Mouse (Mus musculus) left cerebral cortex, adult 9 months (tissue): Measurements from ENCODE around the gene Rps6ka4.

Source experiments
- DNase-seq, 2 experiments: peaks; one replicate each; pipeline ENCODE4 v3.0.0; 2022; ENCODE audit warnings: low spot score in 2 of 2

Rps6ka4 gene

GRCm38 (mm10) chr19:6840475-6841291 is at the start of gene Rps6ka4:
TSS of gene Rps6ka4 (minus strand) at chr19:6840636.
- DNase-seq: peak in 1 of 2 experiments; percentile 62

DNA sequence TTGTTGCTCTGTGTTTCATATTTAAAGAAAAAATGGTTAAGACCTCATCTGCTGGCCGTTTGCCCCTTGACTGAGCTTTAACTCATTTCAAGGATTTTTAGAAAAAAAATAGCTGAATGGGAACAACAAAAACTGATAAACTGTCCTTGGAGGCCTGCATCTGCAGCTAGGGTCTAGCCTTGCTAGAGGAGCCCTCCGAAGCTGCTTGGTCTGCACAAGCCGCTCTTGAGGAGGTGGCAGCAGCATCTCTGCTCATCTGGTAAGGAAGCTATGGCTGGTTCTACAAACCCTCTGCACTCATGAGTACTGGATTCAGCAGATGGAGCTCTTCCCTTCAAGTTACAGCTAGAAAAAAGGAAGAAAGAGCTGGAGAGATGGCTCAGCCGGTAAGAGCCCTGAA is 37.5 kb upstream of the Rps6ka4 start:
- DNase-seq: no peak

GRCm38 (mm10) chr19:6876799-6877198 is 36.4 kb upstream of the Rps6ka4 start:
- no peak for DNase-seq

- DNase-seq: no peak
These were observed 35.4 kb upstream of the Rps6ka4 start for GRCm38 (mm10) chr19:6875834-6876233.

DNA sequence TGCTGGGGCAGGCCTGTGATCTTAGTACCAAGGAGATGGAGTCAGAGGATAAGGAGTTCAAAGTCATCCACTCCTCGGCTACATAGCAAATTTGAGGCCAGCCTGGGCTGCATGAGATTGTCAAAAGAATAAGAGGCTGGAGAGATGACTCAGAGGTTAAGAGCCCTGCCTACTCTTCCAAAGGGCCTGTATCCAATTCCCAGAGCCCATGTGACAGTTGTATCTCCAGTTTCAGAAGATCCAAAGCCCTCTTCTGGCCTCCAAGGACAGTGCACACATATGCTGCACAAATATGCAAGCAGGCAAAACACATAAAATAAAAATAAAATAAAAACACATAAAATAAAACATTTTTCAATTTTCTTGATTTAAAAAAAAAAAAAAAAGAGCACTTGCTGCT is 33.8 kb upstream of the Rps6ka4 start:
- no peak for DNase-seq

DNA sequence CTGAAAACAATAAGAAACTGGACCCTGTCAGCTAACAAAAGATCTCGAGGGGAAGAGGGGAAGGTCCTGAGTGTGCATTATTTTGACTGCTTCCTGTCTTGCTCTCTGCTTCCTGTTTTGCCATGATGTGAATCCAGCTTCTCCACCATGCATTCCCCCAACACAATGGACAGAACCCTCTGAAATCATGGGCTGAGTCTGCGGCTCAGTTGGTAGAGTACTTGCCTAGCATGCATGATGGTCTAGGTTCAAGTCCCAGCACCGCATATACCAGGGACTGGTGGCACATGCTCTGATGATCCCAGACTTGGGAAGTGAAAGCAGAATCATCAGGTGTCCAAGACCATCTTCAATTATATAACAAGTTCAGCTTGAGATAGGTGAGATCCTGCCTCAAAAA is 32.3 kb upstream of the Rps6ka4 start:
- DNase-seq: no peak

DNA sequence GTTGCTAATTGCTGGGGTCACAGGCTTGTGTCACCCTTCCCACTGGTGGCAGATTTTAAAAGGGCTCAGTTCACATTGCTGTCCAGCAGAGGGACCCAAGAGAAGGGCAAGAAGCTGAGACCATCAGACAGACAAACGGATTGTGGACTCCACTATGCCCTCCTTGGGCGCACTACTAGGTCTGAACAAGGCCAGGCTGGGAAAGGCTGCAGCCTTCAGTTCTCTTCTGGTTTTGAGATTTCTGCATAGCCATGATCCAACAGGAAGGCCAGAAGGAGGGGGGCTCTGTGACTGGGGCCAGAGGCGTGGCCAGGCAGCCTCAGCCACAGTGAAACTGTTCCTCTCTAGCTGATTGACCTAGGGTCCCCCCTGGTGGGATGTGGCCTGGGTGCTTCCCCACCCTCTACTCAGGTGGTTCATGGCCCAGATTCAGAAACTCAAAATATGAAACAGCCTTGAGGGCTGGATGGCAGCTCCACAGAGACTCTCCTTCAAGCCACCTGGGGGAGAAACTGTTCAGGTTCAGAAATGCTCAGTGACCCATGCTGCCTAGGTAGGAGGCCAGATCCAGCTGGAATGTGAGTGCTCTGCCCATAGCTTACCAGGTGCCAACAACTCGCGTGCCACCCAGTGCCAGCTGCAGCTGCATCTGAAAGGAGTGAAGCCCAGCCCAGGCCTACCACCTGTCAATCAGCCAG is 31.3 kb upstream of the Rps6ka4 start:
- no peak for DNase-seq

DNA sequence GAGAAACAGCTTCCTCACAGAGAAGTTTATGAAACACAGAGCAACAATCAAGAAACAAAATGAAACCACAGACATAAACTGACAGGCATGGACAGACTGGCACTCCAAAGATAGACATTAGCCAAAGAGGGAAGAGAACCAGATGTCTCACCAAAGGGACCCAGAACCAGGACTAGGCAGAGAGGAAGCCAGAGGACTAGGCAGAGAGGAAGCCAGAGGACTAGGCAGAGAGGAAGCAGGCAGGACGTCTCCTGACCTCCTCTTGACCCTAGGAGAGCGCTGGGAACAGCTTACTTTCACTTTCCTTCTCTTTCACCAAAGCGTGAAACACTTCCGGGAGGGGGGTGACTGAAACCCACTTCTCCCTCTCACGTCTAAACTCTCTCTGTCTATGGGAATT is 28.9 kb upstream of the Rps6ka4 start:
- no peak for DNase-seq

DNA sequence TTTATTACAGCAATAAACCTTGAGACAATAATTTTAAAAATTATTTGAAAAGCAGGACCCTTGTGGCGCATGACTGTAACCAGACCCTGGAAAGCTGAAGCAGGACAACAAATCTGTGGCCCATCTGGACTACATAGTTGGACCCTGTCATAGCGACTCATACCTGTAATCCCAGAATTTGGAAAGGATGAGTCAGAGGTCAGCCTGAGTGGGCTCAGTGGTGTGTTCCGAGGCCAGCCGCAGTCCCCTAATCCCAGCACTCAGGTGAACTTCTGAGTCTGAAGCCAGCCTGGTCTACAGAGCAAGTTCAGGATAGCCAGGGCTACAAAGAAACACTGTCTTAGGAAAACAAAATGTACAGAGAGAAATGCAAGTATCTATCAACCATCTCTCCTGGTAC is 21.0 kb upstream of the Rps6ka4 start:
- no peak for DNase-seq

DNA sequence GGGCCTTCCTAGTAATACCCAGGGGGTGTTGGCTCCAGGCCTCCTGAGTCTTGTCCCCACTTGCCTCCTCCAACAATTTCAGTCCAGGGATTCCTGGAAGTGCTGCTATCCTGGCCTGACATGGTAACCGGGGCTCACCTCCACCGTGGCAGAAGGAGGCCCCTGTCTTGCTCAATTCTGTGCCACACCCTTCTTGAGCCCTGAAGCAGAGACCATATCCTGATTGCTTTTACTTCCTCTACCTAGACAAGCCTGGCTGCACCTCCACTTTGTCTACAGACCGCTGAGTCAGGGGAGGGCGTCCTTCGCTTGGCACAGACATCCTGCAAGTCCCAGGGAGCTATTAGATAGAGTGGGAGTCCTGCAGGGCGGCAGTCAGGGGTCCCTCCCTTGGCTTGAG is 20.3 kb upstream of the Rps6ka4 start:
- DNase-seq: no peak

GRCm38 (mm10) chr19:6859971-6860370 is 19.5 kb upstream of the Rps6ka4 start:
- DNase-seq: no peak

GRCm38 (mm10) chr19:6859032-6859651 is 18.7 kb upstream of the Rps6ka4 start:
- DNase-seq: no peak

GRCm38 (mm10) chr19:6858031-6858430 is 17.6 kb upstream of the Rps6ka4 start, which contains the start of gene Ccdc88b:
TSS of gene Ccdc88b (minus strand) at chr19:6858211.
- DNase-seq: no peak

DNA sequence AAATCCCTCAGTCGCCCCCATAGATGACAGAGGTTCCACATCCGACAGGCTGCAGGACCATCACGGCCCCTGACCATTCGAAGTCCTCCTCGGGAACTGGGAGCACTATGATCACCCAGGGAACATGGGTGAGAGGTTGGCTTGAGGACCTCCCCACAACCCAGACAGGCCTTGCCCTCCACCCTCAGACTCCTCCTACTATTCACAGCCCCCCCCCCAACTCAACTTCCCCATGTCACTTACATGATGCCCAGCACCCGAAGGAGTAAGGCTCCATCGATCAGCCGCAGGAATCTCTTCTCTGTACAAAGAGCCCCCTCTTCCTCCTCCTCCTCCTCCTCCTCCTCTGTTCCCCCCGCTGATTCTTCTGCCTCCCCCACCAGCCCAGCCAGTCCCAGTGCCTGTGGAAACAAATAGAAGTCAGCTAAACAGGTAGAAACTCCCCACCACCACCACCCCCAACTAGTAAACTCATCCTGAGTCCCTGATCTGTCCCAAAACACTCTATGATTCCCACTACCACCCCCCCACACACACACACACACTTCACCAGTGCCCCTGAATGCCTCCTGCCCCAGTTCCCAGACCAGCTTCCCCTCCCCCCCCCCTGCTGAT is 17.1 kb upstream of the Rps6ka4 start:
- no peak for DNase-seq

GRCm38 (mm10) chr19:6857003-6857360 is 16.5 kb upstream of the Rps6ka4 start:
- no peak for DNase-seq

DNA sequence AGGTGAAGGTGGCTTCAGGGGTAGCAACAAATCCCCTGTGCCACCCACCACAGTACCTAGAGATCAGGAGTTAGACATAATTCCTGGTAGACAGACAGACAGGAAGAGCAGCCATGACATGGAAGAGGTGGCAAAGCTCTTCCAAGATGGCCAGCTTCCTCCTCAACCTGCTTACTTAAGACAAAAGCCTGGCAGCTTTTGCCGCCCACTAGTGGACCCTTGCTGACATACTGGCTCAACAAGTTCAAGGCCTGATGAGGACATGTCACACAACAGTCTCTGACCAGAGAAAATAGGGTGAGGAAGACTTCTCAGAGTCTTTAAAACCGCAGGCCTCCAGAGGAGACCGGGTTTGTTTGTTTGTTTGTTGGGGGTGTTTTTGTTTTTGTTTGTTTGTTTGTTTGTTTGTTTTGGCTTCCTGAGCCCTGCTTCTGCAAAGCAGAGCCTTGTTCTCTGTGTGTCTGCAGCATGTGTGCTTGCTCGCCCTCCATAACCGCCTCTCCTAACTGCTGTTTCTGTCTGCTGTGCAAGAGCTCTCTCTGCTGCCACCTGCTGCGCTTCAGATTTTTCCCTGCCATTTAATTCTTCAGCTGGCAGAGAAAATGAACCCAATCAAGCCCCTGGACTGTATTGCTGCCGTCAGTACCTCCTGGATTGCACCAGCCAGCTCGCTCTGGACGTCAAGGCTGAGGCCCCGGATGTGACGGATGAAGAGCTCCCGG is 16.0 kb upstream of the Rps6ka4 start:
- DNase-seq: peak in 1 of 2 experiments; percentile 71

DNA sequence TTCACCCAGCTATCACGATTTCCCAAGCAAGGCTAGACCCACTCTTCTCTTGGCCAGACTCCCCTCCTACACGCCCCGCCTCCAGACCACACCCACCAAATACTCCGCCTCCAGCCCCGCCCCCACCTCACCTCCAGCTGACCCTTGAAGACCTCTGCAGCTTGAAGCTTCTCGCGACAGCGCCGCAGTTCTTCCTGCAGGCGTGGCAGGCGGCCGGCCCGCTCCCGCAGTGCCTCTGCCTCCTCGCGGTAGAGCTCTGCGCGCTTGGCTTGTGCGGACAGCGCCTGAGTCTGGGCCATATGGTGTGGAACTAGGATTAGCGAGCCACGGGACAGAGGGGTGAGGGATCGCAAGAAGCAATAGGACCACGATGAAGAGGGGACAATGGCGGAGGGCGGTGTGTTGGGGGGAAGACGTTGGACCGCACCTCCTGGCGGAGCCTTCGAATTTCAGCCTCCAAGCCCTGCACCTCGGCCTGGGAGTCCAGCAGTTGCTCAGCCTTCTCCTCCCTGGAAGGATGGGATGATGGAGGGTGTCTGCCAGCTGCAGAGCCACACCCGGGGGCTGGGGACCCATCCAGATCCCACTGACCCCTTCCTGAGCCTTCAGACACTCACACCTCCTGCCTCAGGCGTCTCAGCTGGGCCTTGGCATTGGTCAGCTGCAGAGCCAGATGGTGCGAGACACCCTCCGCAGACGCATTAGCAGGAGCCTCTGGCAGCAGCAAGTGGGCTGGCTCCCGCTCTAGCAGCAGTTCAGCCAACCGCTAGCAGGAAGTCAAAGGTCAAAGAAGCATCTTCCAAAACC is 15.0 kb upstream of the Rps6ka4 start:
- no peak for DNase-seq

DNA sequence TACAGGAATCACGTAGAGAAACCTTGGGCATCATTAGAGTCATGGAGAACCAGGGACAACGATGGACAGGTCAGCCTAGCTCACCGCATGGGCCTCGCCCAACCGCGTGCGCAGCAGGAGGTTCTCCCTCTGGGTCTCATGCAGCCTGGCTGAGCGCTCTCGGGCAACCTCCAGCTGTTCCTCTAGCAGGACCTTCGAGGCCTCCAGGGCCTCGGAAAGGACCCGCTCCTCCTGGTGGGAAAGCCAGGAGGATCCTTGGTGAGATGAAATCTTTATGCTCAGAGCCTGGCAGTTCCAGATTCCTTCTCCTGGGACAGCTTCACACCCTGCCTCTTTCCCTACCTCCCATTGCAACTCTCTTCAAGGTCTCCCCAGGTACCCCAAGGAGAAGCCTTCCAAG is 14.2 kb upstream of the Rps6ka4 start:
- DNase-seq: no peak

GRCm38 (mm10) chr19:6853903-6854302 is 13.5 kb upstream of the Rps6ka4 start:
- DNase-seq: no peak

DNA sequence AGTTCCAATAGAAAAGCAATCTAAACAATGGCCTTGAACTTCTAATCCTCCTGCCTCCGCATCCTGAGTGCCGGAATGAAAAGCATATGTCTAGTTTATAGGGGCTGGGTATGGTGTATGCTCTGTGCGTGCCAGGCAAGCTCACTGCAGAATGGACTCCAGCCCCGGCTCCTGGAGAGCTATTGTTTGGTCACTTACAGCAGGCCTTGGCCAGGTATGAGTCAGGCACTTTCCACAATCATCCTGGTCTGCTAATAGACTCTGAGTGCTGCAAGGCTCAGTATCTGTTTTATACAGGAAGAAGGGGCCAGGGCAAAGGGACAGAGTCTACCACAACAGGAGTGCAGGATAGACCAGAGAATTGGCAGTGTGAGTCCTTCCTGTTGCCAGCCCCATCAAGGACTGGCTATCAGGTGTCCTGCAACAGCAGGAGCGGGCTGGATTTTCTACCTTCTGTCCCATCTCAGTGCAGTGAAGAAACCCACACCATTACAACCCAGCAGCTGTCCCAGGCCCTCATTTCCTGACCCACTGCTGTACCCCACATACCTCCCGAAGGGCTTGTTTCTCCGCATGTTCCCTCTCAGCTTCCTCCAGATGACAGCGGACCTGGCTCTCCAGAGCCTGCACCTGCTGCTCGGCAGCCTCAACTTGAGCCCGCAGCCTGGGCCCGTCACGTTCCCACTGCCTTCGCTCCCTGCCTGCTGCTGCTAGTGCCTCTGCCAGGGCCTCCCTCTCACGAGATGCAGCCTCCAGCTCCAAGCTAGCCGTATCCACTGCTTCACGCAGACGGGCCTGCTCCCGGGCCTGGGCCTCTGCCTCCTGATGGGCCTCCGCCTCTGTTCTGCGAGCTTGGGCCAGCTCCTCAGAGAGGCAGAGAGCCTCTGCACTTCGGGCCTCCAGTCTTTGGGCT is 12.2 kb upstream of the Rps6ka4 start:
- DNase-seq: no peak
